Mouse (Mus musculus) v-Abl transformed pro-B cells (cell line): ENCODE results near the gene Cic.
"Not testable (repeated sequence)": the region's sequence is repeated elsewhere in the genome, so short reads cannot be mapped to it uniquely, and the experiment has no call there.

Source experiments
- in situ Hi-C, 2 experiments: fragments of 400-800 bp; cut with MboI; formaldehyde crosslinking; loops; one replicate each; pipeline ENCODE4 v1.15.1; 2025; ENCODE audit not compliant: unreplicated experiment in 2 of 2

The Cic gene

DNA sequence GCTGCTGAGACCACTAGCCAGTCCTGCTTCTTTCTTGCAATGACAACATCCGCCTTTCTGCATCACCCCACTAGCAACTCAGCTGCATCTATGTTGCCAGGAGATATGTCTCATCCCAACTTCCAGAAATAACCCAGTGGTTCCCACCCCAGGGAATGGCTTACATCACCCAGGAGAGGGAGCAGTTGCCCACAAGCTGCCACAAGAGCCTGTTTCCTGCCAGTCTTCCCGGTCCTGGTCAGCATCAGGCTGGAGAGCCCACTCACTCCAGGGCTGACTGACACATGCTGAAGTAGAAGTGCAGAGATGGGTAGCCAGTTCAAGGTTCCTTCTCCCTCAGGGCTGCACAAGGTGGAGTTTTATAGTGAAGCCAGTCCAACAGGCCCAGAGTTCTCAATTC lies 26.4 kb upstream of the Cic start:
- in situ Hi-C loops, result loop anchor here (5.0 kb wide), 2 partner anchors 36 to 76 kb away; partner anchors contain the start of gene Megf8 (in 2 of the 2)

DNA sequence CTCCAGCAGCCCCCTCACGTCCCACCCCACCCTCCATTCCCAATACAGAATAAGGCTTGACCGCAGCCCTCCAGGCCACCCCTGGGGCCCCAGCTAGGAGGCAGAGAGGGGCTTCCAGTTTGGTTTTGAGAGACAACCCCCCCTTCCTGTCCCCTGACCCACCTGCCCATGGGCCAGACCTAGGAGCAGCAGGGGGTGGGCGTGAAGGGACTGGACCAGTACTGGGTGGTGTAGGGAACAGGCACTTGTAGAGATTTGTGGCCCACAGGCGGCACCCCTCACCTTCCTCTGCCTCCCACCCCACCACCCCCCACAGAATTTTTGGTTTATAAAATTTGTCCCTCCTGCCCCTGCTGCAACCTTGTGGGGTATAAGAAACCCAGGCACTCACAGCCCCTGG lies 24.1 kb upstream of the Cic start:
- in situ Hi-C loops, result loop anchor here (5.0 kb wide), 2 partner anchors 34 to 74 kb away; partner anchors contain the start of gene Megf8 (in 2 of the 2)

DNA sequence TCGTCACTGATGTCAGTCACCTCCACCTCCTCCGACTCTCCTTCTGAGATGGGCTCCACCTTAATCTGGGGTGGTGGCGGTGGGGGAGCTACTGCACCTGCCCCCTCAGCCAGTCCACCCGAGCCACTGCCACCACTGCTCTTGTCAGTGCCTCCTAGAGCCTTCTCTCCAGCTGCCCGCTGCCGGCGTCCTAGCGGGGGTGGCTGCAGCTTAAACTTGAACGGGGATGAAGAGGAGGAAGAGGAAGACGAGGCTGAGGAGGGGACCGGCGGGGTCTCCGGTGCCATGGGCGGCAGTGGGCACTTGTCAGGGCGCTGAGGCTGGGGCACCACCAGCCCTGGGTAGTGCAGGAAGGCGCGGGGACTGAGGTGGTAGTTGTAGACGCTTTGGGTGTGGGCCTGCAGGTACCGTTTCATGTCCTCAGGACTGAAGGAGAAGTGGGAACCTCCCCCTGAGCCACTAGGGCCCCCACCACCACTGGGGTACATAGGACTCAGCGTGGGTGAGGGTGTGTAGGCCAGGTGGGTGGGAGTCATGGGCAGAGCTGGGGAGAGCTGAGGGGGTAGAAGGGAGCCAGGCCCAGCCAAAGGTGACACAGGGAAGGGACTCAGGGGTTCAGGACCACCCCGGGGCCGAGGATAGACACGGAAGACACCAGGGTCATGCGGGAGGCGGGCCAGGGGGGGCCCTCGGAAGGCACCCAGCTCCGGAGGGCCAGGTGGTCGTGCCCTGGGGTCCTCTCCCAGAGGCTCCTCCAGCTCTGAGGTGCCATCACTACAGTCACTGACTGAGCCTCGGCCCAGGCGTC lies 22.7 kb upstream of the Cic start:
- in situ Hi-C loops, result loop anchor here (5.0 kb wide), 2 partner anchors 33 to 73 kb away; partner anchors contain the start of gene Megf8 (in 2 of the 2)

DNA sequence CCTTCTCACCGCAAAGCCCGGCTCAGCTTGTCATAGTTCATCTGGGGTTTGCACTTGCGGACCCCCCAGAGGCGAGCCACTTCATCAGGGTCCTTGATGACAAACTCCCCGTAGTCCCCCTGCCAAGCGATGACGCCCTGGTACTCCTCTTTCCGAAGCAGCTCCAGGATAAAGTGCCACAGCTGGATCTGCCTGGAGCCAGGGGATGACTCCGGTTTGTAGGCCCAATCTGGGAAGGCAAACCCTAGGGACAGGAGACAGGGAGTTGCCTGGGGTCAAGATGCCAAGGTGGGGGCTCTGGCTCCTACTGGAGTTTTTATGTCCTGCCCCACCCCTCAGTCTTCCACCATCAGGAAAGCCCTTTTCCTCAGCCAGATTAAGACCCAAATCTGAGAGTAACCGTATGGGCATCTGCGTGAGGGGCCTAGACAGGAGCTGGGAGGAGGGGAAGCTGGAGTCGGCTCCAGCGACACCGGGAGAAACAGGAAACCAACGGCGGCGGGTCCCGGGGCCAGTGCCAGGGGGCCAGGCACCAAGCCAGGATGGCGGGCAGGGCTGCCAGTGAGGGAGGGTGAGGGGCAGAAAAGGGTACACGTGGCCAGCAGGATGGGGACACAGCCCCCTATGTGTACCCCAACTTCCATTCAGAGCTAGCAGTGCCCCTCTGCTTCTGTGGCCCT lies 21.3 kb upstream of the Cic start:
- in situ Hi-C loops, result no loop called here

DNA sequence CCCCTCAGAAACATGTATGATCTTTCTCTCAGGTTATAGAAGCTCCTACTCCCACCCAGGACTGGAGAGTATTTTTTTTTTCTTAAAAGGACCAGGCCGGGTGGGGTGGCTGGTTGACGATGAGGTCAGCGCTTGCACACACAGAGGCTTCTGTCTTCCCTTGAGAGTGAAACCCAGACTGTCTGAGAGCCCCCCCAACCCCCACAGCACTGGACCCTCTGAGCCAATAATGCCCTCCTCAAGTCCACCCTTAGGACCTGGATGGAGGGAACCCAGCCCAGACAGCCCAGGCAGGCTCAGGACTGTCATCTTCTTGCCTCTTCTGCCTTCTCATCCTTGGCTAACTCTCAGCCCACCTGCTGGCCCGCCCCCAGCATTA lies 20.8 kb upstream of the Cic start:
- in situ Hi-C loops, result no loop called here

DNA sequence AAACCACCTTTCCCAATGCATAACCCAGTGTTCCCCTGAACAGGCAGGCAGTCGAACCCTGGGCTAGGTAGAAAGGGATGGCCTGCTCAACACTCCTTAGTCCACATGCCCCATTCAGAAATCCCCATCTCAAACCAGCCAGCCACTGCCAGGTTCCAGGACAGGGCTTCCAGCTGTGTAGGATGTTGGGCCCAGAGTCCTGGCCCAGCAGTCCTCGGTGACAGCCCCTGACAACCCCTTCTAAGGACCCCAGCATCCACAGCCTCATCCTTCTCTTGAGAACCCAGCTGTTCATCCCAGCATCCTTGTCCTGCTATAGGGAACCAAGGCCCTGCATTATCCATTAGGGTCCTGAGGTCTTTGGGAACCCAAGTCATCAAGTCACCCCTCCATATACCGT lies 20.0 kb upstream of the Cic start:
- in situ Hi-C loops, result no loop called here

DNA sequence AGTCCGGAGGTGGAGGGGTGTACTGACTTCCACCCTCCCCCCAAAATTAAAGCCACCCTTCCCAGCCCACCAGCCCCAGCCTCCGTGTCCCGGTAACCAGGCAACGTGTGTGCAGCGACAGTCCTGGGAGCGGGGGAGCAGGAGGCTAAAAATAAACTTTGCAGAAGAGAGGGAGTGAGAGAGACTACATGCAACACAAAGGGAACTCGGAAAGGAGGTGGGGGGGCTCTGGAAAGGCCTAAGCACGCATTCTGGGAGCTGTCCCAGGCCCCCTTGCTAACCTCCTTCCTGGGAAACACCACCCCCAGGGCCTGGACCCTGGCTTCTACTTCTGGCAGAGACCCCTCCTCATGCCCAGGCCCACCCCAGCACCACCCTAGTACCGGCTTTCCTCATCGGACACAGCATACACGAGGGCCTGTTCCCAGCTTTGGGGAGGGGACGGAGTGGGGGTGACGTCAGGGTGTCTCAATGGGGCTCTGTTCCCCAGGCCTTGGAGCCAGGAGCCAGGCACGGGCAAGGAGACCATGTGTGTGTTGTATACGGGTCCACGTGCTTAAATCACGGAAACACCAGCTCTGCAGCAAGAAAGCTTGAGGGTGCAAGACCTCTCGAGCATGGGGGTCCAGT lies 19.4 kb upstream of the Cic start:
- in situ Hi-C loops, result no loop called here

DNA sequence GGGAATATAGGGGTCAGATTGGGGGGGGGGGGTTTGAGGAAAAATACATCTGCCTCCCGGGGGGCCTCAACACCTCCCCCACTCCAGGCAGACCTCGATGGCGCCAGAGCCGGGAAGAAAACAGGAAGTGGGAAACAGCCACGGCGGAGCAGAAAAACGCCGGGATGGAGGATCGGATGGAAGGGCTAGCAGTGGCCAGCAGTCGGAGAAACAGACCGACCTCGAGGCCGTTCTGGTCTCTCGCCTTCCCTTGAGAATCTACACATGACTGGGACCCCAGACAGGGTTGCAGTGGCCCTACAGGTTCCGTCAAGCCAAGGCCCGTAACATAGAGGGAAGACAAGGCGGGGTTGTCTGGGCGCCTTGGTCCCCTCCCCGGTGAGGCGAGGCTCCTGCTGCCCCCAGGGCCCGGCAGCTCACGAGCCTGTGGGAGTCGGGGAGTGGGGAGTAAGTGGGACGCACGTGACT lies 18.6 kb upstream of the Cic start:
- in situ Hi-C loops, result no loop called here

DNA sequence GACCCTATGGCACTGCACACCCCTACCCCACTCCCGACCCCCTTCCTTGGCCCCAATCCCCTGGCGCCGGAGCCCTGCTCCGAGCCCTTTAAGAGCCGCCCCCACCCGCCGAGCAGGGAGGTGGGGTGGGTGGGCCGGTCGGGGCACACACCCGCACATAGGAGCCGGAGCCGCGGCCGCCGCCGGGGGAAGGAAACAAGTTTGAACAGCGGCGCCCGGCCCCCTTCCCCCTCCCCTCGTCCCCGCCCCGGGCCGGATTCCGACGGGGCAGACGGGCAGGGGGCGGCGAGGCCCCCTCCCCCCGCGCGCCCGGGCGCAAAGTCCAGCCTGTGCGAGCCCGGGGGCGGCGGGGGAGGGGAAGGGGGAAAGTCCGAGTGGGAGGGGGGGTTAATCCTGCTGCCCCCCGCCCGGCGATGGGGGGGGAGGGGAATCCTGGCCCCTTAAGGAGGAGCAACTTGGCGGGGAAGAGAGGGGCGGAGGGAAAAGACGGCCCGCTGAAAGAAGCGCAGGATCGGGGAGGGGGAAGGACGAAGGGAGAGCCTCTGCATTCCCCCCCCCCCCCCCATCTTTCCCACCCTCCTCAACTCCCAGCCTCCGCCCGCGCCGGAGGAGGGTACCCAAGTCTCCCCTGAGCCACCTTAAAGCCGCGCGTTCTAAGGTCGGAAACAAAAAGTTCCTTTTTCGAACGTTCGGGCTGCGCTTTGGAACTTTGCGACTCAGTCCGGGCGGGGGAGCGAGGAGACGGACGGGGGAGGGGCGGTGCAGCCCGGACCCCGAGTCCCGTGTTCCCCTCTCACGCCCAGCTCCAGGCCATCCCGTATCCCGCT lies 18.0 kb upstream of the Cic start:
- in situ Hi-C loops, result no loop called here

DNA sequence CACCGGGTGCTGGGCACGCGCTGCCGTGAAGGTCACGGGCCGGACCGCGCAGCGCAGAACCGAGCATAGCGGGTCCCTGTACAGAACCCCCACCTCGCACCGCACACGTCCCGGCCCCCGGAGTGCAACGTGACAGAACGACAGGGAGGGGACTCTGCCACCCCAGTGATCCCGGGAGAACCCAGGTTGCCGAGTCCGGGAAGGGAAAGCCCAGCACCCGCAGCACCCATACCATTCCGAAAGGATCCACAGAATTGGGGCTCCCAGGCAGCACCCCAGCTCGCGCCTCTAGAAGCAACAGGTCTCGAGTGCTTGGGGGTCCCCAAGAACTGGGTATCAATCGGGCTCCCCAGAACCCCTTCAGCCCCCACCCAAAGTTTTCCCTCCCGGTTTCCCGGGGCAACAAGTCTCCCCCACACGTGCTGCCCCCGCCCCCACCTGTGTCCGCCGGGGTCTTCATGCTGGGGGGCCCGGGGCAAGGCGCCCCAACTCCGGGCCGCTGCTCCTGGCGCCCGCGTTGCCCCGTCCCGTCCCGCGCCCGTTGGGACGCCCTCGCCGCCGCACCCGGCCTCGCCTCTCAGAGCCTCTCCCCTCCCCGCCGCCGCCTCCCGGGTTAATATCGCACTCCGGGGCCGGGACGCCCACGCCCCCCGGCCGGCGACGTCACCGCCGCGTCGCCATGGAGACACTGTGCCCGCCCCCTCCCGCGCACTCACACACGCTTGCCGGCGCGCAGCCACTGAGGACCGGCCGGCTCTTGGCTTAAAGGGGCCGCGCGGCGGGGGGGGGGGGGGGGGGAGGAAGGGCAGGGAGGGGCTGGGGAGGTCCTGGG lies 17.1 kb upstream of the Cic start, which contains the start of gene Erf:
Gene Erf (minus strand): TSS at position 621 of the 832 bp plus-strand sequence.
- in situ Hi-C loops, result no loop called here

DNA sequence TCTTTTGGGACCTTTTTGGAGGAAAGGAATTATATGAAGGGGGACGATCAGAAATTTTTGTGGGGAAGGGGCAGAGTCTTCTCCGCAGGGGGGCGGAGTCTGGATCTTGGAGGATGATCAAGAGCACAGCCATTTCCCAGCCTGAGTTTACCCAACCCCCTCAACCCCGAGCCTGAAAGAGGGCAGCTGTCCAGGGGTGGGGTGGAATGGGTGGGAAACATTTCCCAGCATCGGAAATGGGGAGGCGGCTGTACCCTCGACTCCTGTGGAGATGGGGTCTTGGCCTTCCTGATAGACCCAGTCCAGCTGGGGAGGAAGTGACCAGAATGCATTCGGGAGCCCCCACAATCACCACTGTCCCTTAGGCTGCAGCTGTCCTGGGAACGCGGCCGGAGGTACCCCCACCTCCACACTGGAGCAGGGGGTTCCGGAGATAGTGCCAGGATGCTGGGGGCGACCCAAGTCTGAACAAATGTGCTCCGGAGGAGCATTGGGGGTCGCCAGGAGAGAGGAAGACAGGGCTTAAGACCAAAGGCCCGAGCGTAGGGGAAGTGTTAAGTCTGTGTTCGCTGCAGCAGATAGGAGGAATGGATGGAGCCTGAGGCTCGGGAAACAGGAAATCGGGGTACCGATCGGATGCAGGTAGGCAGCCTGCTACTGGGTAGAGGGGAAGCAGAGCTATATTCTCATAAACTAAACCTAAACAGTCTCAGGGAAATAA lies 16.3 kb upstream of the Cic start:
- in situ Hi-C loops, result no loop called here

DNA sequence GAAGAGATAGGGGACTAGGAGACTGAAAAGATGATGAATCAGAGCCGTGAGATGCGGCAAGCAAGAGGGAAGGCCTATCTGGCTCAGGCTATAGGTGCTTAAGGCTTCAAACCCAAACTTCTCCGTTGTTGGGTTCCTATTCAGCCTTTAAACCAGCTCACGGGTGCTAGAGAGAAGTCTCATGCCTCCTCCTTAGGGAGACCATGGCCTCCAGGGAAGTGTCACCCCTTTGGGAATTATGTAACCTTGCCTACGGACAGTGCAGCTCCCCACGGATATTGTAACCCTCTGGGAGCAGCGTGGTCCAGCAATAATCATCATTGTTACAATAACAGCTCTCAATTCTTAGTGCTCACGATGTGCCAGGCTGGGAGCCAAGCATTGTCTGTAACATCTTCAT lies 15.7 kb upstream of the Cic start:
- in situ Hi-C loops, result no loop called here

DNA sequence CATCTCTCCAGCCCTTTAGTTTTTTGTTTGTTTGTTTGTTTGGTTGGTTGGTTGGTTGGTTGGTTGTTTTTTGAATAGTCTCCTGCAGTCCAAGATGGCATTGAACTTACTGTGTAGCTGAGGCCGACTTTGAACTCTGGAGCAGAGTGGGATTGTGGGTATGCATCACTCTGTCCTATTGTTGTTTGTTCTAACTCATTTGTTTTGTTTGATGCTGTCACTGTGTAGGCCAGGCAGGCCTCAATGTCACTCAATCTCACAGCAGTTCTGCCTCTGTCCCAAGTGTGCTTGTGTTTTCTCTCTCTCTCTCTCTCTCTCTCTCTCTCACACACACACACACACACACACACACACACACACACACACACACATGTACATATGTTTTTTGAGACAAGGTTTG lies 5.6 kb upstream of the Cic start:
- in situ Hi-C loops, result no loop called here

DNA sequence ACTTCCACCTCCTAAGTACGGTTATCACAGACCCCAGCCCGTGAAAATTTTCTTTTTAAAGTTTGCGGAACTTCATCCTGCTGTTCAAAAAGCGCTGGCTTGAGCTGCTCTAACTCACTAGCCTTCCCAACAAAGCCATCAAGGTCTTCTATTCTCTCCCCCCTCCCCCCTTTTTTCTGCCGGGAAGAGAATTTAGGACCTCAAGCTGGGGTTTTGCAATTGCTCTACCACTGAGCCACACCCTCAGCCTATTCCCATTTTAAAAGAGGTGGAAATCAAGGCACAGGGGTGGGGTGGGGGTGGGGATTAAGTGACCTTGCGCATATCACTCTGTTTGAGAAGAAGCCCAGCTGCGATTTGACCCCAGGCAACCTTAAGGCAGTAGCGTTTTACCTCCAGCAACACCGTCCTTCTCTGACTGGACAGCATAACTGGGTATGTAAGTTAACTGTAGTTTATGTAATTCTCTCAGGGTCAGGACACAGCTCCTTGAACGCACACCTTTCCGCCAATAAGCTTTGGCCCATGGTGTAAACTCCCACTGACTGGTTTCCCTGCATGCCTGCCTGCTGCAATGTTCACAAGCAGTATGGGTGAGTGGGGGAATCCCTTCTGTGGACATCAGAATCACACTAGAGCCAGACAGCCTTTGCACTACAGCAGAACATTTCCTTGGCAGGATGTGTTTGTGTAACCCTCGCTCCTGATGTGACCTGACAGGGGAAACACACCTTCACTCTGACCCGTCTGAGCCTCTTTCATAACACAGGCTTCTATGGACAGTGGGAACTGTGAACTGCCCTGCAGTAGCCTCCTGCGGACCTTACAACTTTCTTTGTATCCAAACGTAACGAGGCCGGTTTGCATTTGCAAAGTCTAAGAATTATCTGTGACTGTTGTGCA lies 3.3 kb upstream of the Cic start:
- in situ Hi-C loops, result no loop called here

DNA sequence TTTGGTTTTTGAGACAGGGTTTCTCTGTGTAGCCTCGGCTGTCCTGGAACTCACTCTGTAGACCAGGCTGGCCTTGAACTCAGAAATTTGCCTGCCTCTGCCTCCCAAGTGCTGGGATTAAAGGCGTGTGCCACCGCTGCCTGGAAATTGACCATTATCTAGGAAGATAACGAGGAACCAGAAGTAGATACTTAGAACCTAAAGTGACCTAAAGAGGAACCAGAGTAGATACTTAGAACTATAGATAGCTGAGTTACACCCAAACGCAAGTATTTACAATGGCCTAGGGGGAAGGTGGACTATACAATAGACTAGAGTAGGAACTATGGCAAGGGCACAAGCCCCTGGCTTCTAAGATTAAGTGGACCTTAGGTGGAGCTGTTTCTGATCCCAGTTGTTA lies 1.8 kb upstream of the Cic start:
- in situ Hi-C loops, result not testable (repeated sequence)

DNA sequence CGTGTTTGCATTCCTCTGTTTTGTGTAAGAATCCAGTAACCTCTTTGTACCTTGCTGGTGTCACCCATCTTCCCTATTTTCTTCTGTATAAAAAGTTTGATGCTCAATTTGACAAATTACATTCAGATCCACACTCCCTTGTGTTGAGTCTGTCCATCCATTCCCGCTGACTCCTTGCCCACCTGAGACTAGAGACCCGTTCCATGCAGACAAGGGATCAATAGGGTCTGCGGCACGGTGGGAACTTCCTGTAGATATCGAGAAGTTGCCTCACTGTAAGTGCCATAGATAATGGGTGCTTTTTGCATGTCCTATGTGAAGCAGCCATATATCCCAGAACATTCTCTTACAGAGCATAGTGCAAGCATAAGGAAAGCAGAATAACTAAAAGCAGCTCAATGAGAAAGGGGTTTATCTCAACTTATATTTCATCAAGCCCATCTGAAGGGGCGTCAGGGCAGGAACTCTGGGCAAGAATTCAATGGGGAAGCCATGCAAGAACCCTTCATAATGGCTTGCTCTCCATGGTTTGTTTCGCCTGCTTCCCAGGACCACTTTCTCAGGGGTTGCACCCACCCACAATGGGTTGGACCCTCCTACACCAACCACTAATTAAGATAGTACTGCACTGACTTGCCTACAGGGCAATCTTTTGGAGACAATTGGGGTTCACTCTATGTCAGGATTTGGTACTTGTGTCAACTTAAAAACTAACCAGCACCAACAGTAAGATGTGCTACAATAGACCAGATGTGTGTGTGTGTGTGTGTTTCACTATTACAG lies 1.1 kb upstream of the Cic start:
- in situ Hi-C loops, result no loop called here

DNA sequence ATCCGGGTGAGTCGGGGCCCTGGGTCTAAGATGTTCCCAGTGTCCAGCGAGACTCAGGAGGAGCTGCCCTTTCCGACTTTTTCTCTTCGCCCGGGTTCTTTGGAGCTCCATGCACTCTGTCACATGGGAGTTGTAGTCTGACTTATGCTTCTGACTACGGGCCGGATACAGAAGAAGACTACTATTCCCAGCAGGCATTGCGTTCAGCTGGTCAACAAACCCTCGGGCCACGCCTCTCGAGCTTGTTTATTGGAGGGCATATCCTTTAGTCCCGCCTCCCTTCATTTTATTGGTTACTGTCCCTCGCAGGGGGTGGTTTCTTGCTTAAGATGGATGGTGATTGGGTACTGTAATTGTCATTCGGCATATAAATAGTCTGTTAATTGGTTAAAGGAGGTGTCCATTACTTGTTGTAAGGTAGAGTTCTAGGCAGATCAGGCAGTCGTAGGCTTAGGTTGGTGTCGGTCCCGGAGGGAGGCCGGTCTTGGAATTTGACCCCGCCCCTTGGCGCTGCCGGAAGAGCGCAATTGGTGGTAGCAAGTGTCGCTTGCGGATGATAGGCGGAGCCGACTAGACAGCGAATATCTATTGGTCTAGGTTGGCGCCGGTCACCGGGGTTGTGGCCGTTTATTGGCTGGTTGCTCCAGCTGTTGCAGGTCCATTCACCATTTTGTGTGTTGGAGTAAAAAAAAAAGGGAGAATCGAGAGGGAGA lies 403 bp downstream of the Cic start:
- in situ Hi-C loops, result no loop called here
